Mouse (Mus musculus): ENCODE results near the gene Smarca5. TPM values are rescaled to one million over a fixed set of nuclear protein-coding genes. Genes with fewer than 3 reads are reported as not detected.

Gene Smarca5
- total and polyA plus RNA-seq, 3 experiments = 59.0 to 140 (median 89.1) TPM

GRCm38 (mm10) chr8:80661055-80661454, 78.2 kb downstream of the Smarca5 start (continued):
- TF ChIP-seq EP300 (IDR thresholded peaks at IDR 0.05; ENCODE audit: low read depth in 1 of 2, low read length in 2 of 2) (peak; percentile 92 to 94), ZMIZ1 (IDR thresholded peaks at IDR 0.05; ENCODE audit: low read depth, low read length) (peak; percentile 62; the same call in 1 of the 2 replicates), MEF2A (IDR thresholded peaks at IDR 0.05; ENCODE audit: extremely low read depth, insufficient replicate concordance, low read depth, low read length, poor library complexity, severe bottlenecking) (no peak), MAX (IDR thresholded peaks at IDR 0.05; ENCODE audit: low read length) (no peak)

- H3K9me3 ChIP-seq (replicated peaks; ENCODE audit: insufficient read depth, low read length) = no peaks in the 10 kb centered on the region
- no peak overlapping the region for H3K9ac ChIP-seq (ENCODE audit: control insufficient read depth, low read depth, low read length, poor library complexity, severe bottlenecking)
- peaks cover 18 to 22% of the 10 kb centered on the region in 2 experiments for H3K4me1 ChIP-seq (ENCODE audit: control insufficient read depth in 1 of 2, insufficient read depth in 2 of 2, low read length in 2 of 2)
- no peak overlapping the region for H3K4me3 ChIP-seq (ENCODE audit: control insufficient read depth in 1 of 2, insufficient read depth in 1 of 2, low read depth in 2 of 2, low read length in 2 of 2)
- no peaks in the 10 kb centered on the region for H3K79me2 ChIP-seq (ENCODE audit: control insufficient read depth, insufficient read depth, low read length, poor library complexity)
- no peaks in the 10 kb centered on the region for H3K27me3 ChIP-seq (ENCODE audit: control insufficient read depth in 1 of 2, insufficient read depth in 2 of 2, low read length in 2 of 2)
- H3K27ac ChIP-seq (ENCODE audit: control insufficient read depth, low read depth, low read length) = no peak overlapping the region
- TF ChIP-seq SIN3A (IDR thresholded peaks at IDR 0.05; ENCODE audit: low read length) (peak; percentile 80), MAX (IDR thresholded peaks at IDR 0.05; ENCODE audit: low read length) (peak; percentile 80), MXI1 (IDR thresholded peaks at IDR 0.05; ENCODE audit: low read depth, low read length) (peak; percentile 59), MYC (IDR thresholded peaks at IDR 0.05; ENCODE audit: low read depth, low read length) (0 out of 2 replicates have a peak, but pooled peaks have one; percentile 69), ZMIZ1 (IDR thresholded peaks at IDR 0.05; ENCODE audit: low read depth, low read length) (no peak), EP300 (IDR thresholded peaks at IDR 0.05; ENCODE audit: low read depth in 1 of 2, low read length in 2 of 2) (peak; percentile 32 to 53; a peak in 3 of 4 replicates), GATA1 (IDR thresholded peaks at IDR 0.05; ENCODE audit: low read depth, low read length) (peak; percentile 37; the same call in 1 of the 2 replicates), ETS1 (IDR thresholded peaks at IDR 0.05; ENCODE audit: low read depth, low read length) (peak; percentile 50; the same call in 1 of the 2 replicates), CHD2 (IDR thresholded peaks at IDR 0.05; ENCODE audit: low read length) (peak; percentile 40; the same call in 1 of the 2 replicates), POLR2AphosphoS2 (IDR thresholded peaks at IDR 0.05; ENCODE audit: low read length) (no peak), SMC3 (IDR thresholded peaks at IDR 0.05; ENCODE audit: low read depth, low read length) (no peak), CHD1 (IDR thresholded peaks at IDR 0.05; ENCODE audit: low read depth, low read length) (no peak), BHLHE40 (IDR thresholded peaks at IDR 0.05; ENCODE audit: borderline replicate concordance, low read depth, low read length) (peak; percentile 37; the same call in 1 of the 2 replicates)
- peak; percentile 51 for DNase-seq (ENCODE audit: low read depth, low spot score)
- H3K36me3 ChIP-seq (ENCODE audit: control insufficient read depth in 1 of 2, insufficient read depth in 2 of 2, low read length in 2 of 2) = peaks cover 0 to 29% of the 10 kb centered on the region in 2 experiments; a peak in 2 of 4 replicates
Observed at GRCm38 (mm10) chr8:80657639-80658038, 81.7 kb downstream of the Smarca5 start.

Other genes with a start within 250 kb of the Smarca5 start
- gene Gypa, start 245.7 kb downstream of the Smarca5 start, total RNA-seq (2012; rRNA removed) = 13.4 and 15.9 TPM in 2 replicates
- 10 to 100 TPM in 1 of 2 experiments, not detected in 1; 19.8 TPM for gene Gypa, start 245.7 kb downstream of the Smarca5 start, polyA plus RNA-seq (2012; ENCODE audit: insufficient read depth in 1 of 2, insufficient read length in 2 of 2, low read depth in 1 of 2, low replicate concordance in 2 of 2, missing spikeins in 1 of 2)
- gene Frem3, start 128.4 kb downstream of the Smarca5 start, total RNA-seq (2012; rRNA removed) = under 0.01 TPM in 1 of 2 replicates, not detected in the other
- gene Frem3, start 128.4 kb downstream of the Smarca5 start, polyA plus RNA-seq (2012; ENCODE audit: insufficient read depth in 1 of 2, insufficient read length in 2 of 2, low read depth in 1 of 2, low replicate concordance in 2 of 2, missing spikeins in 1 of 2) = not detected
- 3.8 and 4.0 TPM in 2 replicates for gene Gab1, start 141.0 kb upstream of the Smarca5 start, total RNA-seq (2012; rRNA removed)
- gene Gab1, start 141.0 kb upstream of the Smarca5 start, polyA plus RNA-seq (2012; ENCODE audit: insufficient read depth in 1 of 2, insufficient read length in 2 of 2, low read depth in 1 of 2, low replicate concordance in 2 of 2, missing spikeins in 1 of 2) = 1 to 10 TPM in 1 of 2 experiments, not detected in 1; 8.1 TPM